Mouse (Mus musculus) colon, adult 2 months (tissue): ENCODE results near the gene 1700021F05Rik. TPM values are rescaled to one million over a fixed set of nuclear protein-coding genes. Genes with fewer than 3 reads are reported as not detected.

Experiments used
- polyA plus RNA-seq: library from polyadenylated mRNA; depleted of rRNA; stranded (reverse); fragments of >200 nt; gene quantifications from 2 replicates; pipeline ENCODE4 v1.2.3, GENCODE M21; 2012; rRNA removed

The 1700021F05Rik gene
- polyA plus RNA-seq: 7.5 and 10.4 TPM in 2 replicates

GRCm38 (mm10) chr10:43540442-43541152, at the start of gene 1700021F05Rik:
Gene 1700021F05Rik, minus strand, starts transcription at chr10:43540994.

GRCm38 (mm10) chr10:43577997-43578331, 37.2 kb upstream of the 1700021F05Rik start, which contains the start of gene Cd24a:
Gene Cd24a, plus strand, starts transcription at chr10:43578284.

GRCm38 (mm10) chr10:43523931-43524330, 16.9 kb downstream of the 1700021F05Rik start, which contains the start of gene Gm9803:
Gene Gm9803, plus strand, starts transcription at chr10:43524084.

GRCm38 (mm10) chr10:43478751-43479435, 61.9 kb downstream of the 1700021F05Rik start, which contains the start of gene Bend3:
Gene Bend3, plus strand, starts transcription at chr10:43478831.

Other genes with a start within 250 kb of the 1700021F05Rik start
- gene Bend3, start 62.2 kb downstream of the 1700021F05Rik start, polyA plus RNA-seq: 3.2 and 3.4 TPM in 2 replicates
- gene Gm9803, start 16.9 kb downstream of the 1700021F05Rik start, polyA plus RNA-seq: 72.0 and 90.4 TPM in 2 replicates
- gene Cd24a, start 37.3 kb upstream of the 1700021F05Rik start, polyA plus RNA-seq: 275 and 425 TPM in 2 replicates